Comparison of ENCODE assay signal across 21 mouse cellular contexts in genomic region chr14:30205821-30206220, GRCm38 (mm10).
"Had no signal": no experiment of that assay in that cellular context is flagged by ENCODE, and none has a peak within 500 bp of the region (broad histone marks: within the 10 kb centered on the region; RNA-seq: fewer than 3 reads in every experiment).

No protein-coding gene starts in this region.

- H3K27me3 ChIP-seq: kidney, embryonic 15.5 days; liver, embryonic 13.5 days; midbrain, embryonic 13.5 days; neural tube, embryonic 13.5 days; stomach, embryonic 15.5 days had no signal

- H3K9me3 ChIP-seq: kidney, embryonic 15.5 days; liver, embryonic 13.5 days; midbrain, embryonic 10.5 days; midbrain, embryonic 13.5 days; neural tube, embryonic 13.5 days; stomach, embryonic 15.5 days had no signal

- H3K4me1 ChIP-seq: liver, embryonic 13.5 days; midbrain, embryonic 13.5 days; neural tube, embryonic 13.5 days; stomach, embryonic 15.5 days had no signal

- H3K4me2 ChIP-seq: kidney, embryonic 15.5 days; liver, embryonic 13.5 days; midbrain, embryonic 13.5 days; neural tube, embryonic 13.5 days; stomach, embryonic 15.5 days had no signal

- H3K36me3 ChIP-seq: kidney, embryonic 15.5 days; liver, embryonic 13.5 days; midbrain, embryonic 10.5 days; midbrain, embryonic 13.5 days; neural tube, embryonic 13.5 days; stomach, embryonic 15.5 days had no signal

- H3K9ac ChIP-seq: kidney, embryonic 15.5 days; liver, embryonic 13.5 days; midbrain, embryonic 13.5 days; neural tube, embryonic 13.5 days; stomach, embryonic 15.5 days had no signal

- H3K4me3 ChIP-seq: kidney, embryonic 15.5 days; liver, embryonic 13.5 days; megakaryocyte, embryonic 14.5 days; midbrain, embryonic 10.5 days; midbrain, embryonic 13.5 days; myocyte; neural tube, embryonic 13.5 days; stomach, embryonic 15.5 days had no signal

- ATAC-seq: lung, postnatal 0 days; midbrain, embryonic 13.5 days; midbrain, embryonic 16.5 days had no signal

- DNase-seq: kidney, adult 8-10 months; kidney, postnatal 10 days; kidney, postnatal 36 days; layer of hippocampus, postnatal 36 days; left cerebral cortex, postnatal 4 days; liver, embryonic 13.5 days; lung, adult 2 months; lung, postnatal 36 days; retina, postnatal 1 day; right cerebral cortex, postnatal 25 days; spleen, adult 18-20 months; thymus, postnatal 25 days had no signal

- H3K27ac ChIP-seq: kidney, embryonic 15.5 days; liver, embryonic 13.5 days; midbrain, embryonic 10.5 days; midbrain, embryonic 13.5 days; neural tube, embryonic 13.5 days; stomach, embryonic 15.5 days had no signal
